In the genomic region with DNA sequence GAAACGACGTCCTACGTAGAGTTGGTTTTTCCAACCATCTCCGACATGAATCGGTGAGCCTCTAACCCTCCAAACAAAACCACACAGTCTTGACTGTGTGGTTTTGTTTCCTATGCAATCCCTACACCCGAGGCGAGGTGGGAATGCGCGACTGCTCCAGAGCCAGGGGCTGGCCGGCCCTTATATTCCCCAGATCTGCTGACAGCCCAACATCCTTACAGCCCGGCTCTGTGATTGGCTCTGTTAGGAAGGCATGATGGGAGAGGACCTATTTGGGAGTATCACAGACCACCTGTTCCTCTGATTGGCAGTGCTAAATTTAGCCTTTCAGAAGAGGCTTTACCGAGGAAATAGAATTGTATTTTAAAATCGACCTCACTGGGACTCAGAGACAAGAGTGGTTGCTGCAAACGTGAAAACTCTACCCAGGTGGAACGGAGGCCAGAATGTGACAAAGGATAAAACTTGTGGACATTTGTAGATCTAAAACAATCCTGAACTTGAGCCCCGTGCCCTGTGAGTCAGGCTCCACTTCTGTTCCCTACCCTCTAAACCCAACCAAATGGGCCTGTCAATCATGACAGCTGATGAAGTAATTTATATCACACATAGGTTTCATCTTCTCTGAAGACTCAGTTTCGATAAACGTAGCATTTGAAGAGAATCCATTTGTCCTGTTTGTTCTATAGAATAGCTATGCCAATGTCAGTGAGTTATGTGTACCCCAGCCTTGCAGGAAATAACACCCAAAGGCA, we compare ENCODE assay signal across 14 mouse cellular contexts. TPM values are rescaled to one million over a fixed set of nuclear protein-coding genes. Genes with fewer than 3 reads are reported as not detected.
A peak's percentile ranks its signal among the peaks of the same experiment; 100 is the strongest.
DNase-seq lines count a peak whose midpoint lies in the region; ATAC-seq lines count a peak whose summit lies in the region.
"Had no signal": no experiment of that assay in that cellular context is flagged by ENCODE, and none has a peak within 500 bp of the region (broad histone marks: within the 10 kb centered on the region; RNA-seq: fewer than 3 reads in every experiment).

TSS of gene Ttn (minus strand) at position 157 of the 755 bp plus-strand sequence.

- no peaks in the 10 kb centered on the region for H3K4me1 ChIP-seq in heart, embryonic 11.5 days (ENCODE audit: control insufficient read depth, insufficient read depth, low read length)
- no peaks in the 10 kb centered on the region for H3K4me1 ChIP-seq in limb, embryonic 13.5 days
- H3K4me1 ChIP-seq: hindbrain, embryonic 15.5 days had no signal

- WGBS in heart, embryonic 11.5 days (ENCODE audit: insufficient replicate concordance): 46% methylated on average over 18 of the region's 18 CpGs
- WGBS in limb, embryonic 13.5 days: 77% methylated on average over 18 of the region's 18 CpGs

- peak within 1 kb of the TSS; percentile 59 for H3K4me2 ChIP-seq in heart, embryonic 11.5 days
- no peak within 1 kb of the TSS for H3K4me2 ChIP-seq in limb, embryonic 13.5 days (replicated peaks)
- H3K4me2 ChIP-seq: hindbrain, embryonic 15.5 days had no signal

- ATAC-seq in heart, embryonic 11.5 days (replicated peaks; ENCODE audit: insufficient number of reproducible peaks, low FRiP score, low TSS enrichment): peak; percentile 82
- ATAC-seq in limb, embryonic 13.5 days (ENCODE audit: low FRiP score, low read depth): peak; percentile 57
- no peak for ATAC-seq in frontal cortex, adult (ENCODE audit: low TSS enrichment)
- ATAC-seq: forebrain, embryonic 16.5 days; lung, postnatal 0 days had no signal

- H3K9me3 ChIP-seq in heart, embryonic 11.5 days (replicated peaks; ENCODE audit: control insufficient read depth, low read length): no peaks in the 10 kb centered on the region
- H3K9me3 ChIP-seq in limb, embryonic 13.5 days: no peaks in the 10 kb centered on the region
- H3K9me3 ChIP-seq: hindbrain, embryonic 15.5 days had no signal

- peak within 1 kb of the TSS; percentile 91 for H3K9ac ChIP-seq in heart, embryonic 11.5 days (ENCODE audit: low read depth, low read length)
- no peak within 1 kb of the TSS for H3K9ac ChIP-seq in limb, embryonic 13.5 days
- H3K9ac ChIP-seq: hindbrain, embryonic 15.5 days had no signal

- H3K4me3 ChIP-seq in heart, embryonic 11.5 days (ENCODE audit: low read depth, low read length): peak within 1 kb of the TSS; percentile 51
- H3K4me3 ChIP-seq in limb, embryonic 13.5 days: no peak within 1 kb of the TSS
- H3K4me3 ChIP-seq: hindbrain, embryonic 15.5 days had no signal

- no peaks in the 10 kb centered on the region for H3K27me3 ChIP-seq in heart, embryonic 11.5 days (ENCODE audit: control insufficient read depth, insufficient read depth, low read length)
- H3K27me3 ChIP-seq in limb, embryonic 13.5 days: no peaks in the 10 kb centered on the region
- H3K27me3 ChIP-seq: hindbrain, embryonic 15.5 days had no signal

- no peaks in the 10 kb centered on the region for H3K36me3 ChIP-seq in heart, embryonic 11.5 days (ENCODE audit: control insufficient read depth, insufficient read depth, low read length)
- H3K36me3 ChIP-seq in limb, embryonic 13.5 days: no peaks in the 10 kb centered on the region
- H3K36me3 ChIP-seq: hindbrain, embryonic 15.5 days had no signal

- peak within 1 kb of the TSS; percentile 97 for H3K27ac ChIP-seq in heart, embryonic 11.5 days (ENCODE audit: low read depth, low read length)
- H3K27ac ChIP-seq in limb, embryonic 13.5 days: no peak within 1 kb of the TSS
- H3K27ac ChIP-seq: hindbrain, embryonic 15.5 days had no signal

- DNase-seq in adrenal gland, postnatal 10 days: no peak
- no peak for DNase-seq in adrenal gland, postnatal 14 days
- peak; percentile 78 to 86 for DNase-seq in gastrocnemius, adult 8-10 months (ENCODE audit: low spot score in 2 of 2)
- no peak for DNase-seq in spleen, adult 12 weeks (ENCODE audit: low spot score)
- DNase-seq in spleen, adult 18-20 months: no peak
- DNase-seq: cerebellum, adult 9-11 months; kidney, adult 8-10 months; right cerebral cortex, postnatal 4 days had no signal

RNA-seq across cellular contexts. Expression of gene Ttn, which starts in this region (rescaled TPM):
- total RNA-seq in adrenal gland, postnatal 10 days (2021): 100 to 1,000 TPM in 1 of 2 experiments, 10 to 100 TPM in 1; 87.1 to 370 TPM
- 0.37 and 0.83 TPM in 2 replicates for total RNA-seq in adrenal gland, postnatal 14 days (2021)
- over 10,000 TPM in 1 of 4 experiments, 1,000 to 10,000 TPM in 3; 5,242 to 10,811 (median 7,168) TPM for total RNA-seq in gastrocnemius, adult 8-10 months (2022)
- 378 and 608 TPM in 2 replicates for polyA plus RNA-seq in heart, embryonic 11.5 days (2014; fragmentation: Nextera tagmentation; extraction: Ambion mirVana)
- 78.9 and 82.9 TPM in 2 replicates for polyA plus RNA-seq in limb, embryonic 13.5 days (2015; fragmentation: Nextera tagmentation; extraction: Ambion mirVana)

Comparison
In these comparisons a context has a peak if more than half of its experiments do, and no peak if none do; other contexts are left out.
1. RNA of gene Ttn (total RNA-seq): 5,242 to 10,811 TPM in gastrocnemius, adult 8-10 months and 87.1 to 370 TPM in adrenal gland, postnatal 10 days; 0.37 to 0.83 TPM in adrenal gland, postnatal 14 days; every median in the first group is over 10 times any median in the second.
2. RNA of gene Ttn (total RNA-seq): 5,242 to 10,811 TPM in gastrocnemius, adult 8-10 months; 87.1 to 370 TPM in adrenal gland, postnatal 10 days; every median in the first group is over 10 times any median in the second.
3. DNase-seq: peak in gastrocnemius, adult 8-10 months (2 of 2); none in adrenal gland, postnatal 10 days (single experiment), adrenal gland, postnatal 14 days (single experiment), spleen, adult 12 weeks (single experiment) and spleen, adult 18-20 months (0 of 2).